Mouse (Mus musculus) cerebellum, postnatal 25 days (tissue): ENCODE data around the gene 1700022I11Rik.
"Not testable (repeated sequence)": the region's sequence is repeated elsewhere in the genome, so short reads cannot be mapped to it uniquely, and the experiment has no call there.

Source experiments
- DNase-seq, 2 experiments: peaks; one replicate each; pipeline ENCODE4 v3.0.0; 2021; ENCODE audit warnings: mixed read lengths in 2 of 2

Gene 1700022I11Rik

DNA sequence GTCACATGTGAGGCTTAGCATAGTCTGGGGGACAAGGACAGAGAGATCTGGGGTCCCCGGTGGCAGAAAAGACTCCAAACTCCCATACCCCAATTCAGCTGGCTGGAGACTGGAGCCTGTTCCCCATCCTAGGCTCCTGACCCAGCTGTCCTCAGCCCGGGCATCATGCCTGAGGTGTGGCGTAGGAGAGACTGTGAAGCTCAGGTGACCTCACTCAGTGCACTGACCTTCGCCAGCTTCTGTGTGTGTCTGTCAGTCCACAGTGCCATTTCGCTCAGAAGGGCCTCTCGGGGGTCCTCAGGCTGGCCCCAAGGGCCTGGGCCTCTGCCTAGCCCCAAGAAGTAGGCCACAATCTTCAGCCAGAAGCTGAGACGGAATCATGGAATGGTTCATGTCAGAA, 16.8 kb upstream of the 1700022I11Rik start:
- DNase-seq, result peak in 1 of 2 experiments; percentile 48

DNA sequence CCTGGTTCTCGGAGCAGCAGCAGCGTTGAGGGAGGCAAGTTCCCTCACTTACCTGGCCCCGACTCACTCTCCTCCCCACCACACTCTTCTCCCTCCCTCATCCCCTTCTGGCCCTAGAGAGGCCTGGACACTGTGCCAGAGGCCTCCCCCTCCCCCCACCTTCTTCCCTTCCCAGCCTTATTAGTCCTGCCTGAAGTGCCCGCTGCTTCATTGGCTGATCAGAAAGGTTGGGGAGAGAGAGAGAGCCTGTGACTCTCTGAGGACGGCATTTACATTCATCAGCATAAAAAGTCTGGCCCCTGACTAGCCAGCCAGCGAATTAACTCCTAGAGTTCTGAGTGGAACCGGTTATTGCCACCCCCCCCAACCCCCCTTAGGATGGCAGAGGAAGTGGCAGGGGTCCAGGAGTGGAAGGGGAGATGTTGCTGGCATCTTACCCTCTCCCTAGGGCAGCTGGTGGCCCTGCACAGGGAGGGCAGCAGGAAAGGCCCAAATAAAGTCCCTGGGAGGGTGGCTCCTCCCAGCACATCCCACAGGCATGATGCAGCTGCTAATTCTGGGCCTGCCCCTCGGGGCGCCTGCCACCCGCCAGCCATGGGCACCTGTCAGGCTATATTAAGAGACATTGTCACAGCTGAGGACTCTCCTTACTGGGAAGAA, 15.8 kb upstream of the 1700022I11Rik start:
- peak; percentile 58 to 75 for DNase-seq

DNA sequence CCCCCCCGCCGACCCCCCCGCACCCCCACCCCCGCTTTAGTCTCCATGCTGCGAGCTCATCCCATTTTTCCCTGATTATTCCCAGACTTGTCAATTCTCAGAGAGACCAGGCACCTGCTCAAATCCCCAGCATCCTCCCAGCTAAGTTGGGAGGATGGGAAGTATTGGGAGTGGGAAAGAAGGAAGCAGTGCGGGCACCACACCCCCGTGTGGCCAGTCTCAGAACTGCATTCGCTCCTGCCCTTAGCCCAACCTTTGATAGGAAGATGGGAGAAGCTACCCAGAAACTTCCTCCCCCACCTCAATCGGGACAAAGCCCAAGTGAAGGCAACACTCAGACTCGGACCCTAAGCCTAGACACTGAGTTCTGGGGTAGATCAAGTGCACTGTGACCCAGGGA, 15.1 kb upstream of the 1700022I11Rik start:
- peak; percentile 90 to 93 for DNase-seq

DNA sequence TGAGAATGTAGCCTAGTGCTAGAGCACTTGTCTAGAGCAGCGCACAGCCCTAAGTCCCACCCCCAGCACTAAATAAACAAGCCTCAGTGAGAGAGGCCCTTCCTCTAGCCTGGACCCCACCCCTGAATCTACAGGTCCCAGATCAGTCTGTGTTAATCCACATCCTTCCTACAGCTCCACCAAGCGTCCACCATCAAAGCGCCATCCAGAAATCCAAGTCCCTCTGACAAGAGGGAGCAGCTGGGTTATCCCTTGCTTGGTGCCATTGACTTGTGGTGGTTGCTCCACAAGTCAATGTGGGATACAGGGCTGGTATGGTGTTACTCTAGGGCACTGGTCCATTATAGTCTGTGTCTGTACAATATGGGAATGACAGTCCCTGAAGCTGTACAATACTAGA, 14.2 kb upstream of the 1700022I11Rik start:
- no peak for DNase-seq

- no peak for DNase-seq
These were observed 12.8 kb upstream of the 1700022I11Rik start for GRCm38 (mm10) chr4:42956581-42956980.

DNA sequence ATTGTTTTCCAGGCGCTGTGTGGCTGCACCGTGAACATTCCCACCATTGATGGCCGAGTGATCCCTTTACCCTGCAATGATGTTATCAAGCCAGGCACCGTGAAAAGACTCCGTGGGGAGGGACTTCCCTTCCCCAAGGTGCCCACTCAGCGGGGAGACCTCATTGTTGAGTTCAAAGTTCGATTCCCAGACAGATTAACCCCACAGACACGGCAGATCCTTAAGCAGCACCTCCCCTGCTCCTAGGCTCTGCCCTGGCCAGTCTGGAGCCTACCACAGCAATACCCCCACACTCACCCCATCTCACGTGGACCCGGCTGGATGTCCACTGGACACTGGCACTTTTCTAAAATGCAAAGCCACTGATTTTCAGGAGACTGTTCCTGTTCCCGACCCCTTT, 12.1 kb upstream of the 1700022I11Rik start:
- no peak for DNase-seq

- DNase-seq, result no peak
These were observed 11.4 kb upstream of the 1700022I11Rik start for GRCm38 (mm10) chr4:42957979-42958378.

DNA sequence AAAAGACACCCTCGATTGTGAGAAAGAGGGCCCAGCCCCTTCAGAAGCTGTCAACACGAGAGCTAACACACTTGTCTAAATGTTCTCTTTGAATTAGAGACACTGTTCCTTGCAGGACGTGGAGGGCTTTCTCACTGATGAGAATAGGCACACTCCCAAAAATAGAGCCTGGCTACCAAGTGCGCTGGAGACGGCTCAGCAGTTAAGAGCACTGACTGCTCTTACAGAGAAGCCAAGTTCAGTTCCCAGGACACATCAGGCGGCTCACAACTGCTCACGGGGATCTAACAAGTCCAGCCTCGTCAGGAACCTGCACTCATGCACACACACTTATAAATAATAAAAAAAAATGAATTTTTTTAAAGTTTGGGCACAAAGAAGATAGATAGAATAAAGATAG, 10.5 kb upstream of the 1700022I11Rik start:
- DNase-seq, result no peak

- no peak for DNase-seq
These were observed 10.0 kb upstream of the 1700022I11Rik start for GRCm38 (mm10) chr4:42959382-42959781.

DNA sequence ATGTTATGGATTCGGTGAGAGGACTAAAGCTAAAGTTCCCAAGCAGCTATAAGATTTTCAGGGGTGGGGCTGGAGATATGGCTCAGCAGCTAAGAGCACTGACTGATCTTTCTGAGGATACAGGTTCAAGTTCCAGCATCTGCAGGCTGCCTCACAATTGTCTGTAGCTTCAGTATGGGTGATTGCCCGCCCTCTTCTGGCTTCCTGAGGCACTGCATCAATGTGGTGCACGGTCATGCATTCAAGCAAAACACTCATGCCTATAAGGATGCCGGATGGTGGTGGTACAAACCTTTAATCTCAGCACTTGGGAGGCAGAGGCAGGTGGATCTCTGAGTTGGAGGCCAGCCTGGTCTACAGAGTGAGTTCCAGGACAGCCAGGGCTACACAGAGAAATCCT, 7.8 kb upstream of the 1700022I11Rik start:
- DNase-seq, result peak; percentile 70 to 82

GRCm38 (mm10) chr4:42963480-42963879, 5.9 kb upstream of the 1700022I11Rik start:
- DNase-seq, result peak in 1 of 2 experiments; percentile 31

DNA sequence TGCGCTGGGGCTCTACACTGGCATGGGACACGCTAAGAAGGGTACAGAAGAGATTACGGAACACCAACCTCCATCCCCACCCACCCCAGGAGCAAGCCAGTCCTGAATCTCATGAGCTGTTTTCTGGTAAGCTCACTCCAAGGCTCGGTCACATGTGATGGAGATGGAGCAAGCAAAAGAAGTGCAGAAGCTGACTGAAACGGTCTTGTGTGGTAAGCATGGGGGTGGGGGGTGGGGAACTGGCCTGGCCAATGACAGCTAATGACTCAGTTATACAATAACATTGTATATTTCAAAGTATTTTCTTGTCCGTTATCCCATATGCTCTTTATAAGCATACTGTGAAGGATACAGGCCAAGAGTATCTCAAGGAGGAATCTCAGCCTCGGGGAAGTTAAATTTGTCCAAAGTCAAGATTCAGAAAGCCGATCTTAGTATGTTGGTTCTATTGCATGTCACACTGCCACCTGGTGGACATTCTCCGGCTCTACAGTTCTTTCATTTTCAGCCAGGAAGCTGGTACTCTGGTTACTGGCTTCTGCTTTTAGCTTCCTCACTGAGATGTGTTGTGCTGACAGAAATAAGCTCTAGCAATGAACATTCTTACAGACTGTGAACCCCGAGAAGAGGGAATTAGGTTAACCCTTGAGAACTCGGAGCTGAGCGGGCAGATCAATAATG, 4.2 kb upstream of the 1700022I11Rik start:
- DNase-seq, result peak in 1 of 2 experiments; percentile 65

DNA sequence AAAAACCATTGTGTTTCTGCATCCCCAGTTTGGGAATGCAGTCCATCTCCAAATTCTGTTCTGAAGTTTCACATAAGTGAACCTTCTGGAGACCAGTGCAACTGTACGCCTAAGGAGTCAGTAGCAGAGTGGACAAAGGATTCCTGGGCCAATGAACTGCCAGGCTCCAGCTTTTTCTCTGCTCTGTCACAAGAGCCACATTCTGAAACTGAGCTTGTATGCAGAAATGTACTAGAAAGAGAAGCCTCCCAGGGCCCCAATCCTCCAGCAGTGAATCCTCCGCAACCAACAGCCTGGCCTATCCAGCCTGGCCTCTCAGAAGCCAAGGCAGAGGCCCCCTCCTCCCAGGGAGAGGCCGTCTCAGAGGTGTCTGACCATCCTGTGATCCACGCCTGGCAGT, 3.5 kb downstream of the 1700022I11Rik start:
- no peak for DNase-seq

DNA sequence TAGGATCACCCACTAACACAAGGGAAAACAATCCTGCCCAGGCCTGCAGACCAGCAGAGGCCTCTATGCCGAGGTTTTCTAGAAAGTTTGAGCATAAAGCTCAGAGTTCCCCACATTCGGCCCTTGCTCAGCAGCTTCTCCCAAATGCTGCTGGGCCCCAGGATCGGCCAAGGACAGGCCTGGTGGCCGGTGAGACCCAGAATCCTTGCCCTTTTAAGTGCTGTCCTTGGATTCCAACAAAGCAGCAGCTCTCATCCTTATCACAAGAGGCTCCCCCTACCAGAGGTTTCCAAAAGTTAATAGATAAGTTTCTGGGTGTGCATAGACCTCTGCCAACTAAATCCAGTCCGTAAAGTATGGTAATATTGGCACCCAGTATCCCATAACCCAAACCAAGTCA, 4.5 kb downstream of the 1700022I11Rik start:
- no peak for DNase-seq

GRCm38 (mm10) chr4:42978062-42978461, 8.7 kb downstream of the 1700022I11Rik start:
- no peak for DNase-seq

- DNase-seq, result not testable (repeated sequence)
These were observed 11.1 kb downstream of the 1700022I11Rik start for GRCm38 (mm10) chr4:42980467-42980866.

GRCm38 (mm10) chr4:42988296-42988695, 18.9 kb downstream of the 1700022I11Rik start:
- DNase-seq, result no peak

GRCm38 (mm10) chr4:42998022-42998421, 28.6 kb downstream of the 1700022I11Rik start:
- DNase-seq, result no peak

DNA sequence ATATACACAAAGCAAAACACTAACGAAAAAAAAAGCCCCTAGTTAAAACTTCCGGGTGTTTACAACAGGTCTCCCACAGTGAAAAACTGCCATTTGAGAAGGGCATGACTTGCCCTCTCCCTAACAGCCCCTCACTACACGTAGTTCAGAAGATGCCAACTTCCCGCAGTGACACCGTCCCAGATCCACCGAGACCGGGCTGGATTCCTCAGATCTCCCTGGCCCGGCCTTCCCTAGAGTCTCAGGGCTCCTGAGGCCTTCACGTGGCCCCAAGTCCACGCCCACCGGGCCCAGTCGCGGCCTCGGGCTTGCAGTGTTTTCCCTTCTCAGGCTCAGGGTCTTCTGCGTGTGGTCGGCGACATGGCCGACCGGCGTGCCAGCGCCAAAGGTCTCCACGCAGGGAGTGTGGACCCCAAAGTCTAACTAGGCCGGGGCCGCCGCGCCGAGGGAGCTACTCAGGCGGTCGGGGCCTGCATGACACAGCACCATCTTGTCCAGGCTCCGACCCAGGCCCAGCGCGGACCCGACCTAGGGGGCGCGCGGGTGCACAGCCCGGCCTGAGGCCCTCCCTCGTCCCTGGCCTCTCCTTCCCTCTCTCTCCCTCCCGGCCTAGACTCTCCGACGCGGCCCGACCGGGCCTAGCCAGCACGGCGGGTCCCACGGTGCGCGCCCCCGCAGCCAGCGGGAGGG, 30.2 kb downstream of the 1700022I11Rik start:
- DNase-seq, result peak in 1 of 2 experiments; percentile 81

GRCm38 (mm10) chr4:43000141-43000986, 31.0 kb downstream of the 1700022I11Rik start, which contains the start of gene Vcp:
Vcp (minus strand) TSS chr4:43000507.
- DNase-seq, result peak; percentile 99

DNA sequence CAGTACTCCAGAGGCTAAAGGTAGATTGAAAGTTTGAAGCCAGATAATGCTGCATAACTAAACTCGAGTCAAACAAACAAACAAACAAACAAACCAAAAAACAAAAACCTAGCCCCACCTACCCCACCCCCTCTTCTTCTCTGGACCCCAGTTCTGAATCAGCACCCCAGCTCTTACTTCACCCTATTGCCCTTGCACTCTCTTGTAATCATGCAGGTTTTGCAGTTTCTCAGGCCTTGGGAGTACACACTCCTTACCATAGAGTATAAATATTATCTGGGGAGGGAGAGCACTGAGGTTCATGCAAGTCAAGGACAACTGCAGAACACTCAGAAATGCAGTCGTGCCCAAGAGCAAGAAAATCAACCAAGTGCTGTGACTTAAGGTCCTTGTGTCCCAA, 31.9 kb downstream of the 1700022I11Rik start:
- DNase-seq, result no peak

DNA sequence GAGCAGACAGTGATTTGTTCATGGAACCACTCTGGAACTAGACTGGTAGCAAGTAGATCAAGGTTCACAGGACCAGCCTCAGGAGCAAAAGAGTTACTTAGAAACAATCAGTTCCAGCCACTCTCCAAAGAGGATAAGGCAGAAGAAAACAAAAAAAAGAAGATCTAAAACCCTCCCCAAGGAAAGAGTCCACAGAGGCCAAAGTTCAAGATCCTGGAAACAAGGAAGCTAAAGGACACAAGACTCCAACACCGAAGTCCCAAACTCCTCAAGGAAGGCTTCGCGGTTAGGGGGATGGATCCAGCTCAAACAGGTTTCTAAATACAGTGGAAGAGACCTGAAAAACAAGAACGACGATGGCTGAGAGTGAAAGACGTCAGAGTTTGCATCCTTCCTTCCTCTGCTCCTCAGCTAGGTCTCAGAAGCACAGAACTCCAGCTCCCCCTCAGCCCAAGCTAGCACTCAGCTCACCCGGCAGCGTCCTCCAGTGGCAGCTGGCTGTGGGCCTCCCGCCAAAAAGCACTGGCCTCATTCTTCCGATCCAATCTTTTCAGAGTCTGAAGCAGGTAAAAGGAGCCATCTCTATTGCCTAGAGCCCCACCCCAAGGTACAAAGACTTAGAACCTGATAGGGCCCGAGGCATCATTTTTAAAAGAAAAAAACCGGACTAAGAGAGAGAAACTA, 33.5 kb downstream of the 1700022I11Rik start:
- peak in 1 of 2 experiments; percentile 39 for DNase-seq
